Mouse (Mus musculus) liver, embryonic 14.5 days (tissue): ENCODE results near the gene Rhebl1. TPM values are rescaled to one million over a fixed set of nuclear protein-coding genes. Genes with fewer than 3 reads are reported as not detected.

Source experiments
- ATAC-seq: fragments of 200-750 bp; cut with Nextera tagmentation; 2 replicates; pipeline ENCODE4 v1.8.0; 2017; ENCODE audit warnings: moderate number of reproducible peaks, mild to moderate bottlenecking, moderate library complexity; ENCODE audit not compliant: insufficient read depth
- DNase-seq, 3 experiments: peaks; one replicate each; pipeline ENCODE4 v3.0.0-alpha.2; 2012 to 2013; ENCODE audit warnings: low read depth in 3 of 3, low spot score in 3 of 3
- H3K27ac ChIP-seq: fragments of 300-500 bp; sonication (generic); 2 replicates; pipeline ENCODE4 v1.5.1; 2014; ENCODE audit warnings: moderate library complexity, mild to moderate bottlenecking, control low read depth, inconsistent platforms
- H3K27me3 ChIP-seq: fragments of 300-500 bp; sonication (generic); 2 replicates; pipeline ENCODE4 v1.6.1; 2014; ENCODE audit warnings: mild to moderate bottlenecking, low read length, moderate library complexity; ENCODE audit not compliant: control insufficient read depth, insufficient read depth
- H3K36me3 ChIP-seq: fragments of 300-500 bp; sonication (generic); replicated peaks from 2 replicates; pipeline ENCODE4 v1.6.1; 2014; ENCODE audit warnings: low read depth; ENCODE audit not compliant: control insufficient read depth, insufficient read depth
- H3K4me1 ChIP-seq, 2 experiments: fragments of 200-500 bp in 1 of 2; fragments of 300-500 bp in 1 of 2; sonication (generic) in 1 of 2; replicated peaks; 2 replicates each; pipeline ENCODE4 v1.6.1; 2012 to 2014; ENCODE audit warnings: antibody characterized with exemption in 1 of 2, inconsistent platforms in 1 of 2, low read length in 1 of 2; ENCODE audit not compliant: control insufficient read depth in 2 of 2, insufficient read depth in 2 of 2
- H3K4me2 ChIP-seq: fragments of 300-500 bp; sonication (generic); 2 replicates; pipeline ENCODE4 v1.6.1; 2014; ENCODE audit warnings: low read depth, mild to moderate bottlenecking, control low read depth, moderate library complexity
- H3K4me3 ChIP-seq, 2 experiments: fragments of 200-500 bp in 1 of 2; fragments of 300-500 bp in 1 of 2; sonication (generic) in 1 of 2; 2 replicates each; pipeline ENCODE4 v1.5.1; 2012 to 2014; ENCODE audit warnings: low read depth in 2 of 2, low read length in 2 of 2, mild to moderate bottlenecking in 2 of 2, control low read depth in 1 of 2, inconsistent platforms in 1 of 2, moderate library complexity in 1 of 2; ENCODE audit not compliant: insufficient read depth in 1 of 2
- H3K9ac ChIP-seq: fragments of 300-500 bp; sonication (generic); replicated peaks from 2 replicates; pipeline ENCODE4 v1.6.1; 2014; ENCODE audit warnings: mild to moderate bottlenecking, control low read depth, moderate library complexity
- H3K9me3 ChIP-seq: fragments of 300-500 bp; sonication (generic); 2 replicates; pipeline ENCODE4 v1.6.1; 2016; ENCODE audit warnings: low read length, mixed read lengths; ENCODE audit not compliant: control insufficient read depth
- CTCF ChIP-seq: IDR thresholded peaks from 2 replicates; pipeline ENCODE4 v1.5.1; 2016; ENCODE audit warnings: antibody characterized with exemption, low read depth, control low read depth
- EP300 ChIP-seq: IDR thresholded peaks from 2 replicates; pipeline ENCODE4 v1.6.1; 2016; ENCODE audit warnings: antibody characterized with exemption, low read depth
- WGBS: fragments of 180-500 bp; shearing (Covaris S2); extraction: QIAGEN DNeasy Blood & Tissue Kit; methylation state at CpG from one replicate; pipeline ENCODE4 v1.1.7; 2014; ENCODE audit not compliant: insufficient replicate concordance; 5-methylcytosine and 5-hydroxymethylcytosine counted together
- polyA plus RNA-seq, 2 experiments: library from polyadenylated mRNA; depleted of rRNA in 1 of 2; stranded (reverse) in 1 of 2; unstranded in 1 of 2; fragments of >200 nt; fragmentation: Nextera tagmentation in 1 of 2; extraction: Ambion mirVana in 1 of 2; gene quantifications; 2 replicates each; pipeline versions ENCODE4 v1.2.1 to v1.2.3; 2012 to 2014

The Rhebl1 gene
- polyA plus RNA-seq, 2 experiments: 2.5 to 3.2 TPM

- peak; percentile 86 to 89 (median 88) for DNase-seq
- TF ChIP-seq CTCF: peak; percentile 53
- TF ChIP-seq EP300: 0 out of 2 replicates have a peak, but pooled peaks have one; percentile 33
- peak; percentile 80 for ATAC-seq
- Histone ChIP-seq H3K36me3 (peaks cover 28% of the 10 kb centered on the region), H3K27me3 (no peaks in the 10 kb centered on the region), H3K4me1 (peaks cover 49 to 51% of the 10 kb centered on the region in 2 experiments), H3K4me3 (peak within 1 kb of the TSS; percentile 79 to 89), H3K9ac (peak within 1 kb of the TSS; percentile 96), H3K27ac (peak within 1 kb of the TSS; percentile 98), H3K9me3 (no peaks in the 10 kb centered on the region), H3K4me2 (peak within 1 kb of the TSS; percentile 84)
- WGBS: under 1% methylated on average over 61 of the region's 66 CpGs
Measured at GRCm38 (mm10) chr15:98830736-98831683, 63.3 kb downstream of the Rhebl1 start, which contains the start of gene Prkag1. TSS of gene Prkag1 (minus strand) at chr15:98831521.

Other genes starting within 250 kb of the Rhebl1 start
- gene Ddx23, start 231.6 kb downstream of the Rhebl1 start, polyA plus RNA-seq (2012; rRNA removed): 16.5 and 23.4 TPM in 2 replicates
- 11.0 and 11.7 TPM in 2 replicates for gene Ddx23, start 231.6 kb downstream of the Rhebl1 start, polyA plus RNA-seq (2014; fragmentation: Nextera tagmentation; extraction: Ambion mirVana)
- gene Rnd1, start 217.1 kb downstream of the Rhebl1 start, polyA plus RNA-seq (2012; rRNA removed): 0.25 and 0.67 TPM in 2 replicates
- gene Rnd1, start 217.1 kb downstream of the Rhebl1 start, polyA plus RNA-seq (2014; fragmentation: Nextera tagmentation; extraction: Ambion mirVana): 0.24 and 0.63 TPM in 2 replicates
- 0.01 TPM in 1 of 2 replicates, not detected in the other for gene Ccdc65, start 186.3 kb downstream of the Rhebl1 start, polyA plus RNA-seq (2012; rRNA removed)
- gene Ccdc65, start 186.3 kb downstream of the Rhebl1 start, polyA plus RNA-seq (2014; fragmentation: Nextera tagmentation; extraction: Ambion mirVana): not detected in 2 replicates
- gene Fkbp11, start 166.3 kb downstream of the Rhebl1 start, polyA plus RNA-seq (2012; rRNA removed): 61.1 and 70.1 TPM in 2 replicates
- gene Fkbp11, start 166.3 kb downstream of the Rhebl1 start, polyA plus RNA-seq (2014; fragmentation: Nextera tagmentation; extraction: Ambion mirVana): 119 and 123 TPM in 2 replicates
- 16.4 and 18.1 TPM in 2 replicates for gene Arf3, start 131.3 kb downstream of the Rhebl1 start, polyA plus RNA-seq (2012; rRNA removed)
- gene Arf3, start 131.3 kb downstream of the Rhebl1 start, polyA plus RNA-seq (2014; fragmentation: Nextera tagmentation; extraction: Ambion mirVana): 6.6 and 7.9 TPM in 2 replicates
- 0.03 TPM in 2 replicates for gene Wnt10b, start 116.4 kb downstream of the Rhebl1 start, polyA plus RNA-seq (2012; rRNA removed)
- not detected in 2 replicates for gene Wnt10b, start 116.4 kb downstream of the Rhebl1 start, polyA plus RNA-seq (2014; fragmentation: Nextera tagmentation; extraction: Ambion mirVana)
- not detected in 2 replicates for gene Wnt1, start 104.7 kb downstream of the Rhebl1 start, polyA plus RNA-seq (2012; rRNA removed)
- gene Wnt1, start 104.7 kb downstream of the Rhebl1 start, polyA plus RNA-seq (2014; fragmentation: Nextera tagmentation; extraction: Ambion mirVana): not detected in 2 replicates
- gene Ddn, start 85.0 kb downstream of the Rhebl1 start, polyA plus RNA-seq (2012; rRNA removed): 0.03 and 0.04 TPM in 2 replicates
- gene Ddn, start 85.0 kb downstream of the Rhebl1 start, polyA plus RNA-seq (2014; fragmentation: Nextera tagmentation; extraction: Ambion mirVana): not detected in 2 replicates
- 77.4 and 83.3 TPM in 2 replicates for gene Prkag1, start 63.0 kb downstream of the Rhebl1 start, polyA plus RNA-seq (2012; rRNA removed)
- gene Prkag1, start 63.0 kb downstream of the Rhebl1 start, polyA plus RNA-seq (2014; fragmentation: Nextera tagmentation; extraction: Ambion mirVana): 78.3 and 85.3 TPM in 2 replicates
- gene Kmt2d, start 23.3 kb downstream of the Rhebl1 start, polyA plus RNA-seq (2012; rRNA removed): 4.3 and 5.7 TPM in 2 replicates
- gene Kmt2d, start 23.3 kb downstream of the Rhebl1 start, polyA plus RNA-seq (2014; fragmentation: Nextera tagmentation; extraction: Ambion mirVana): 3.9 and 4.3 TPM in 2 replicates
- 0.04 and 0.08 TPM in 2 replicates for gene Dhh, start 4.0 kb upstream of the Rhebl1 start, polyA plus RNA-seq (2012; rRNA removed)
- gene Dhh, start 4.0 kb upstream of the Rhebl1 start, polyA plus RNA-seq (2014; fragmentation: Nextera tagmentation; extraction: Ambion mirVana): 0.09 TPM in 1 of 2 replicates, not detected in the other
- 4.5 and 7.1 TPM in 2 replicates for gene Lmbr1l, start 23.7 kb upstream of the Rhebl1 start, polyA plus RNA-seq (2012; rRNA removed)
- gene Lmbr1l, start 23.7 kb upstream of the Rhebl1 start, polyA plus RNA-seq (2014; fragmentation: Nextera tagmentation; extraction: Ambion mirVana): 0.34 and 0.70 TPM in 2 replicates
- 1,442 and 1,688 TPM in 2 replicates for gene Tuba1b, start 40.0 kb upstream of the Rhebl1 start, polyA plus RNA-seq (2012; rRNA removed)
- 1,211 and 1,290 TPM in 2 replicates for gene Tuba1b, start 40.0 kb upstream of the Rhebl1 start, polyA plus RNA-seq (2014; fragmentation: Nextera tagmentation; extraction: Ambion mirVana)
- 0.15 and 6.4 TPM in 2 replicates for gene Gm49450, start 59.0 kb upstream of the Rhebl1 start, polyA plus RNA-seq (2012; rRNA removed)
- not detected in 2 replicates for gene Gm49450, start 59.0 kb upstream of the Rhebl1 start, polyA plus RNA-seq (2014; fragmentation: Nextera tagmentation; extraction: Ambion mirVana)
- gene Tuba1a, start 59.2 kb upstream of the Rhebl1 start, polyA plus RNA-seq (2012; rRNA removed): 44.7 and 62.0 TPM in 2 replicates
- 60.1 and 69.0 TPM in 2 replicates for gene Tuba1a, start 59.2 kb upstream of the Rhebl1 start, polyA plus RNA-seq (2014; fragmentation: Nextera tagmentation; extraction: Ambion mirVana)
- gene Tuba1c, start 135.4 kb upstream of the Rhebl1 start, polyA plus RNA-seq (2012; rRNA removed): 273 and 373 TPM in 2 replicates
- gene Tuba1c, start 135.4 kb upstream of the Rhebl1 start, polyA plus RNA-seq (2014; fragmentation: Nextera tagmentation; extraction: Ambion mirVana): 277 and 278 TPM in 2 replicates
- gene Prph, start 160.6 kb upstream of the Rhebl1 start, polyA plus RNA-seq (2012; rRNA removed): 1.1 and 1.2 TPM in 2 replicates
- gene Prph, start 160.6 kb upstream of the Rhebl1 start, polyA plus RNA-seq (2014; fragmentation: Nextera tagmentation; extraction: Ambion mirVana): 0.32 and 0.53 TPM in 2 replicates
- gene Troap, start 180.0 kb upstream of the Rhebl1 start, polyA plus RNA-seq (2012; rRNA removed): 14.3 and 15.7 TPM in 2 replicates
- gene Troap, start 180.0 kb upstream of the Rhebl1 start, polyA plus RNA-seq (2014; fragmentation: Nextera tagmentation; extraction: Ambion mirVana): 11.1 and 12.1 TPM in 2 replicates
- not detected in 2 replicates for gene C1ql4, start 193.3 kb upstream of the Rhebl1 start, polyA plus RNA-seq (2012; rRNA removed)
- not detected in 2 replicates for gene C1ql4, start 193.3 kb upstream of the Rhebl1 start, polyA plus RNA-seq (2014; fragmentation: Nextera tagmentation; extraction: Ambion mirVana)
- 11.4 and 12.1 TPM in 2 replicates for gene Dnajc22, start 198.6 kb upstream of the Rhebl1 start, polyA plus RNA-seq (2012; rRNA removed)
- gene Dnajc22, start 198.6 kb upstream of the Rhebl1 start, polyA plus RNA-seq (2014; fragmentation: Nextera tagmentation; extraction: Ambion mirVana): 10.9 and 11.6 TPM in 2 replicates
- gene Spats2, start 231.4 kb upstream of the Rhebl1 start, polyA plus RNA-seq (2012; rRNA removed): 6.5 and 7.7 TPM in 2 replicates
- 6.7 and 8.4 TPM in 2 replicates for gene Spats2, start 231.4 kb upstream of the Rhebl1 start, polyA plus RNA-seq (2014; fragmentation: Nextera tagmentation; extraction: Ambion mirVana)